Mouse (Mus musculus) neural tube, embryonic 14.5 days (tissue): Measurements from ENCODE around the gene Fam189a2. TPM values are rescaled to one million over a fixed set of nuclear protein-coding genes. Genes with fewer than 3 reads are reported as not detected.
A peak's percentile ranks its signal among the peaks of the same experiment; 100 is the strongest.

Experiments used
- ATAC-seq: fragments of 200-750 bp; cut with Nextera tagmentation; 2 replicates; pipeline ENCODE4 v1.8.0; 2017; ENCODE audit warnings: low read depth, mild to moderate bottlenecking, moderate TSS enrichment, moderate library complexity
- H3K27ac ChIP-seq: fragments of 300-500 bp; sonication (generic); 2 replicates; pipeline ENCODE4 v1.5.1; 2014; ENCODE audit warnings: low read depth, mild to moderate bottlenecking, control low read depth, low read length, moderate library complexity, mixed read lengths
- H3K27me3 ChIP-seq: fragments of 300-500 bp; sonication (generic); 2 replicates; pipeline ENCODE4 v1.6.1; 2014; ENCODE audit warnings: low read length; ENCODE audit not compliant: control insufficient read depth, insufficient read depth
- H3K36me3 ChIP-seq: fragments of 300-500 bp; sonication (generic); 2 replicates; pipeline ENCODE4 v1.6.1; 2014; ENCODE audit warnings: low read length, mixed read lengths; ENCODE audit not compliant: control insufficient read depth, insufficient read depth
- H3K4me1 ChIP-seq: fragments of 300-500 bp; sonication (generic); 2 replicates; pipeline ENCODE4 v1.6.1; 2014; ENCODE audit warnings: low read length; ENCODE audit not compliant: control insufficient read depth, insufficient read depth
- H3K4me2 ChIP-seq: fragments of 300-500 bp; sonication (generic); 2 replicates; pipeline ENCODE4 v1.6.1; 2014; ENCODE audit warnings: mild to moderate bottlenecking, low read depth, low read length, control low read depth
- H3K4me3 ChIP-seq: fragments of 300-500 bp; sonication (generic); 2 replicates; pipeline ENCODE4 v1.5.1; 2014; ENCODE audit warnings: low read depth, low read length, control low read depth, mixed read lengths
- H3K9ac ChIP-seq: fragments of 300-500 bp; sonication (generic); replicated peaks from 2 replicates; pipeline ENCODE4 v1.6.1; 2014; ENCODE audit warnings: low read depth, mild to moderate bottlenecking, control low read depth, low read length, mixed read lengths
- H3K9me3 ChIP-seq: fragments of 300-500 bp; sonication (generic); 2 replicates; pipeline ENCODE4 v1.6.1; 2016; ENCODE audit warnings: low read length; ENCODE audit not compliant: control insufficient read depth
- WGBS: fragments of 180-500 bp; shearing (Covaris S2); extraction: QIAGEN DNeasy Blood & Tissue Kit; methylation state at CpG from one replicate; pipeline ENCODE4 v1.1.7; 2014; 5-methylcytosine and 5-hydroxymethylcytosine counted together
- polyA plus RNA-seq: library from polyadenylated mRNA; unstranded; fragments of >200 nt; fragmentation: Nextera tagmentation; extraction: Ambion mirVana; gene quantifications from 2 replicates; pipeline ENCODE4 v1.2.1, GENCODE M21; 2014

The Fam189a2 gene
- polyA plus RNA-seq, 1 experiment from 2014 or later: 3.1 TPM

- Histone ChIP-seq H3K4me1 (no peaks in the 10 kb centered on the region), H3K9me3 (no peaks in the 10 kb centered on the region), H3K27me3 (no peaks in the 10 kb centered on the region), H3K36me3 (no peaks in the 10 kb centered on the region), H3K9ac (no peak overlapping the region), H3K4me2 (no peak overlapping the region), H3K27ac (no peak overlapping the region), H3K4me3 (no peak overlapping the region)
- 93% methylated on average over 10 of the region's 10 CpGs for WGBS
- no peak for ATAC-seq
Measured at GRCm38 (mm10) chr19:24007002-24007637, 23.7 kb downstream of the Fam189a2 start.

- no peak for ATAC-seq
- H3K36me3 ChIP-seq: no peaks in the 10 kb centered on the region
- no peaks in the 10 kb centered on the region for H3K27me3 ChIP-seq
- 88% methylated on average over 10 of the region's 10 CpGs for WGBS
- no peak overlapping the region for H3K4me3 ChIP-seq
- H3K4me1 ChIP-seq: no peaks in the 10 kb centered on the region
- H3K9me3 ChIP-seq: no peaks in the 10 kb centered on the region
- H3K9ac ChIP-seq: no peak overlapping the region
- no peak overlapping the region for H3K27ac ChIP-seq
- H3K4me2 ChIP-seq: no peak overlapping the region
Measured at GRCm38 (mm10) chr19:23995766-23996399, 34.9 kb downstream of the Fam189a2 start.

- Histone ChIP-seq H3K9ac (no peak overlapping the region), H3K4me3 (no peak overlapping the region), H3K27me3 (no peaks in the 10 kb centered on the region), H3K36me3 (no peaks in the 10 kb centered on the region), H3K4me1 (no peaks in the 10 kb centered on the region), H3K27ac (no peak overlapping the region), H3K4me2 (no peak overlapping the region), H3K9me3 (no peaks in the 10 kb centered on the region)
- 88% methylated on average over 4 of the region's 4 CpGs for WGBS
- no peak for ATAC-seq
Measured at GRCm38 (mm10) chr19:23988166-23988565, 42.7 kb downstream of the Fam189a2 start.

- H3K36me3 ChIP-seq: no peaks in the 10 kb centered on the region
- no peaks in the 10 kb centered on the region for H3K9me3 ChIP-seq
- ATAC-seq: no peak
- H3K4me3 ChIP-seq: no peak overlapping the region
- H3K27me3 ChIP-seq: no peaks in the 10 kb centered on the region
- H3K4me2 ChIP-seq: no peak overlapping the region
- H3K9ac ChIP-seq: no peak overlapping the region
- H3K4me1 ChIP-seq: no peaks in the 10 kb centered on the region
- WGBS: 71% methylated on average over 2 of the region's 2 CpGs
- H3K27ac ChIP-seq: no peak overlapping the region
Measured at GRCm38 (mm10) chr19:23987291-23987690, 43.5 kb downstream of the Fam189a2 start.

GRCm38 (mm10) chr19:23984186-23984585 lies 46.6 kb downstream of the Fam189a2 start:
- Histone ChIP-seq H3K9me3 (no peaks in the 10 kb centered on the region), H3K36me3 (no peaks in the 10 kb centered on the region), H3K27me3 (no peaks in the 10 kb centered on the region), H3K27ac (no peak overlapping the region), H3K9ac (no peak overlapping the region), H3K4me2 (no peak overlapping the region), H3K4me1 (no peaks in the 10 kb centered on the region), H3K4me3 (no peak overlapping the region)
- no peak for ATAC-seq
- WGBS: 62% methylated on average over 6 of the region's 6 CpGs

GRCm38 (mm10) chr19:23980598-23980997 lies 50.2 kb downstream of the Fam189a2 start:
- Histone ChIP-seq H3K4me1 (no peaks in the 10 kb centered on the region), H3K4me3 (no peak overlapping the region), H3K9ac (no peak overlapping the region), H3K9me3 (no peaks in the 10 kb centered on the region), H3K27me3 (no peaks in the 10 kb centered on the region), H3K36me3 (no peaks in the 10 kb centered on the region), H3K27ac (no peak overlapping the region), H3K4me2 (no peak overlapping the region)
- 84% methylated on average over 3 of the region's 3 CpGs for WGBS
- ATAC-seq: no peak

GRCm38 (mm10) chr19:23977901-23978443 lies 52.8 kb downstream of the Fam189a2 start:
- Histone ChIP-seq H3K9me3 (no peaks in the 10 kb centered on the region), H3K27me3 (no peaks in the 10 kb centered on the region), H3K27ac (no peak overlapping the region), H3K4me3 (no peak overlapping the region), H3K4me2 (no peak overlapping the region), H3K9ac (no peak overlapping the region), H3K4me1 (peaks cover 4% of the 10 kb centered on the region; the same call in 1 of the 2 replicates), H3K36me3 (no peaks in the 10 kb centered on the region)
- 72% methylated on average over 6 of the region's 6 CpGs for WGBS
- ATAC-seq: no peak

- Histone ChIP-seq H3K4me1 (peaks cover 4% of the 10 kb centered on the region; the same call in 1 of the 2 replicates), H3K36me3 (no peaks in the 10 kb centered on the region), H3K4me3 (no peak overlapping the region), H3K27ac (0 out of 2 replicates have a peak overlapping the region, but pooled peaks have one; percentile 12), H3K9me3 (no peaks in the 10 kb centered on the region), H3K9ac (0 out of 2 replicates have a peak overlapping the region, but pooled peaks have one; percentile 21), H3K4me2 (no peak overlapping the region), H3K27me3 (no peaks in the 10 kb centered on the region)
- ATAC-seq: peak; percentile 74
- whole genome bisulfite sequencing: 60% methylated on average over 16 of the region's 16 CpGs
Measured at GRCm38 (mm10) chr19:23972881-23973649, 57.8 kb downstream of the Fam189a2 start.
